8 mouse cellular contexts compared by ENCODE assay signal in the genomic region with DNA sequence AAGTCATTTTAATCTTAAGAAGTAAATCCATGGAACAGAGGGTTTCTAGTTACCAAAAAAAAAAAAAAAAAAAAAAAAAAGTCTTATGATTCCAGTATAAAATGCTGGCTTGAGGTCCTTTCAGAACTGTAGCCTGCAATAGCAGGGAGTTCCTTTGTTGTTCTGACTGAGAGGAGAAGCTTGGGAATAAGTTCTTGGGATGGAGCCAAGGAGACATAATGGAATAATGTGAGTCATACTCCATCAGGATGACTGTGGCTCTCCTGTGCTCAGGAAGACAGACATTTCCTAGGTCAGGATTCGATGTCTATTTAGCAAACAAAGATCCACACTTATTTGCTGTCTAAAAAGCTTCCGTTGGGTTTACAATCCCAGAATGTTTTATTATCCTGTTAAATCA.
DNase-seq lines count a peak whose midpoint lies in the region; ATAC-seq and TF ChIP-seq lines count a peak whose summit lies in the region.

No protein-coding gene starts in this region.

- peak; percentile 74 for ATAC-seq in embryonic facial prominence, embryonic 14.5 days (ENCODE audit: low read depth)
- ATAC-seq in kidney, postnatal 0 days (replicated peaks; ENCODE audit: low FRiP score, low read depth): no peak
- ATAC-seq in heart, embryonic 16.5 days (replicated peaks; ENCODE audit: extremely low read depth, insufficient read depth, low FRiP score): peak; percentile 65

- H3K4me1 ChIP-seq in embryonic facial prominence, embryonic 14.5 days (ENCODE audit: control insufficient read depth, insufficient read depth, low read length): 0 out of 2 replicates have a peak, but pooled peaks cover 3% of the 10 kb centered on the region
- no peaks in the 10 kb centered on the region for H3K4me1 ChIP-seq in embryonic facial prominence, embryonic 10.5 days
- no peaks in the 10 kb centered on the region for H3K4me1 ChIP-seq in kidney, postnatal 0 days (replicated peaks; ENCODE audit: insufficient read depth, low read length)
- H3K4me1 ChIP-seq in heart, embryonic 16.5 days (ENCODE audit: control insufficient read depth, insufficient read depth, low read length): no peaks in the 10 kb centered on the region; the same call in 1 of the 2 replicates

- peak; percentile 87 for DNase-seq in embryonic facial prominence, embryonic 14.5 days (ENCODE audit: low spot score)
- no peak for DNase-seq in embryonic facial prominence, embryonic 10.5 days (ENCODE audit: low spot score)
- DNase-seq in kidney, postnatal 0 days (ENCODE audit: low spot score): peak; percentile 78
- no peak for DNase-seq in kidney, adult 8-10 months
- peak; percentile 78 for DNase-seq in Muller cell, postnatal 12 days (ENCODE audit: inconsistent ontology term)
- no peak for DNase-seq in spleen, postnatal 10 days (ENCODE audit: low spot score in 2 of 2)
- DNase-seq in gastrocnemius, adult 2 months: no peak

- H3K9me3 ChIP-seq in embryonic facial prominence, embryonic 14.5 days (ENCODE audit: control insufficient read depth, low read length): no peaks in the 10 kb centered on the region
- no peaks in the 10 kb centered on the region for H3K9me3 ChIP-seq in embryonic facial prominence, embryonic 10.5 days
- no peaks in the 10 kb centered on the region for H3K9me3 ChIP-seq in kidney, postnatal 0 days (replicated peaks; ENCODE audit: low read length)
- H3K9me3 ChIP-seq in heart, embryonic 16.5 days (replicated peaks; ENCODE audit: control insufficient read depth, low read length): no peaks in the 10 kb centered on the region

- no peak overlapping the region for H3K4me3 ChIP-seq in embryonic facial prominence, embryonic 14.5 days (ENCODE audit: low read depth, low read length)
- H3K4me3 ChIP-seq in embryonic facial prominence, embryonic 10.5 days: no peak overlapping the region
- no peak overlapping the region for H3K4me3 ChIP-seq in kidney, postnatal 0 days (replicated peaks; ENCODE audit: low read depth, low read length)
- H3K4me3 ChIP-seq in heart, embryonic 16.5 days (ENCODE audit: low read length): no peak overlapping the region
- H3K4me3 ChIP-seq in gastrocnemius, adult 2 months: no peak overlapping the region

- no peak overlapping the region for H3K9ac ChIP-seq in embryonic facial prominence, embryonic 14.5 days (ENCODE audit: low read depth, low read length)
- no peak overlapping the region for H3K9ac ChIP-seq in kidney, postnatal 0 days (ENCODE audit: low read depth, low read length)
- no peak overlapping the region for H3K9ac ChIP-seq in heart, embryonic 16.5 days (ENCODE audit: low read length)

- no peak overlapping the region for H3K4me2 ChIP-seq in embryonic facial prominence, embryonic 14.5 days (ENCODE audit: low read depth, low read length)
- no peak overlapping the region for H3K4me2 ChIP-seq in kidney, postnatal 0 days (ENCODE audit: low read length)
- H3K4me2 ChIP-seq in heart, embryonic 16.5 days (ENCODE audit: low read depth, low read length): no peak overlapping the region

- TF ChIP-seq CTCF in kidney, postnatal 0 days (IDR thresholded peaks at IDR 0.05; ENCODE audit: low read depth): no peak
- no peak for TF ChIP-seq CTCF in gastrocnemius, adult 2 months (IDR thresholded peaks at IDR 0.05)

- no peaks in the 10 kb centered on the region for H3K36me3 ChIP-seq in embryonic facial prominence, embryonic 14.5 days (ENCODE audit: control insufficient read depth, insufficient read depth, low read length)
- no peaks in the 10 kb centered on the region for H3K36me3 ChIP-seq in embryonic facial prominence, embryonic 10.5 days (replicated peaks)
- no peaks in the 10 kb centered on the region for H3K36me3 ChIP-seq in kidney, postnatal 0 days (ENCODE audit: insufficient read depth, low read length)
- no peaks in the 10 kb centered on the region for H3K36me3 ChIP-seq in heart, embryonic 16.5 days (ENCODE audit: control insufficient read depth, insufficient read depth)

- intact Hi-C loops in gastrocnemius, adult 2 months (cut with DNase I): no loop called here

- 54% methylated on average over 2 of the region's 2 CpGs for WGBS in embryonic facial prominence, embryonic 14.5 days
- 92% methylated on average over 2 of the region's 2 CpGs for WGBS in embryonic facial prominence, embryonic 10.5 days
- WGBS in kidney, postnatal 0 days: 44% methylated on average over 2 of the region's 2 CpGs
- WGBS in heart, embryonic 16.5 days: 51% methylated on average over 2 of the region's 2 CpGs

- H3K27ac ChIP-seq in embryonic facial prominence, embryonic 14.5 days (replicated peaks; ENCODE audit: low read depth, low read length): peak overlapping the region; percentile 56
- H3K27ac ChIP-seq in embryonic facial prominence, embryonic 10.5 days (replicated peaks): no peak overlapping the region
- H3K27ac ChIP-seq in kidney, postnatal 0 days: no peak overlapping the region
- H3K27ac ChIP-seq in heart, embryonic 16.5 days (ENCODE audit: low read length): peak overlapping the region; percentile 42
- H3K27ac ChIP-seq in gastrocnemius, adult 2 months: no peak overlapping the region

- H3K27me3 ChIP-seq in embryonic facial prominence, embryonic 14.5 days (replicated peaks; ENCODE audit: control insufficient read depth, insufficient read depth, low read length): no peaks in the 10 kb centered on the region
- H3K27me3 ChIP-seq in embryonic facial prominence, embryonic 10.5 days (replicated peaks; ENCODE audit: low read depth, poor library complexity, severe bottlenecking): no peaks in the 10 kb centered on the region
- H3K27me3 ChIP-seq in kidney, postnatal 0 days (ENCODE audit: insufficient read depth, low read length): no peaks in the 10 kb centered on the region
- H3K27me3 ChIP-seq in heart, embryonic 16.5 days (ENCODE audit: control insufficient read depth, insufficient read depth, low read length): no peaks in the 10 kb centered on the region

Comparison
In these comparisons a context has a peak if more than half of its experiments do, and no peak if none do; other contexts are left out.
1. DNase-seq: peak in embryonic facial prominence, embryonic 14.5 days (single experiment), kidney, postnatal 0 days (single experiment) and Muller cell, postnatal 12 days (single experiment); none in embryonic facial prominence, embryonic 10.5 days (single experiment), kidney, adult 8-10 months (0 of 2), spleen, postnatal 10 days (0 of 2) and gastrocnemius, adult 2 months (single experiment).
2. H3K27ac ChIP-seq: peak in embryonic facial prominence, embryonic 14.5 days (single experiment) and heart, embryonic 16.5 days (single experiment); none in embryonic facial prominence, embryonic 10.5 days (single experiment), kidney, postnatal 0 days (single experiment) and gastrocnemius, adult 2 months (single experiment).